Mouse (Mus musculus): Measurements from ENCODE around the gene Mlkl. TPM values are rescaled to one million over a fixed set of nuclear protein-coding genes. Genes with fewer than 3 reads are reported as not detected.

The Mlkl gene
- 0.06 TPM in 1 of 2 replicates, not detected in the other for polyA plus RNA-seq (2012)

GRCm38 (mm10) chr8:111337890-111338347 is at the start of gene Mlkl:
Gene Mlkl (minus strand): TSS chr8:111338177.
- peaks cover 52% of the 10 kb centered on the region for H3K27me3 ChIP-seq (ENCODE audit: control insufficient read depth)
- H3K9me3 ChIP-seq (ENCODE audit: control insufficient read depth, low read length), result no peaks in the 10 kb centered on the region
- peak within 1 kb of the TSS; percentile 66 for H3K4me3 ChIP-seq (replicated peaks)
- H3K4me1 ChIP-seq (ENCODE audit: control insufficient read depth), result peaks cover 12% of the 10 kb centered on the region
- no peaks in the 10 kb centered on the region for H3K36me3 ChIP-seq (ENCODE audit: control insufficient read depth)
- TF ChIP-seq TAL1 (IDR thresholded peaks at IDR 0.05; ENCODE audit: low read length) (no peak), GATA1 (IDR thresholded peaks at IDR 0.05; ENCODE audit: low read length) (no peak)

GRCm38 (mm10) chr8:111385915-111386314 is 47.9 kb upstream of the Mlkl start:
- peaks cover 20% of the 10 kb centered on the region for H3K27me3 ChIP-seq (ENCODE audit: control insufficient read depth)
- no peaks in the 10 kb centered on the region for H3K36me3 ChIP-seq (ENCODE audit: control insufficient read depth)
- H3K4me3 ChIP-seq (replicated peaks), result no peak overlapping the region
- no peaks in the 10 kb centered on the region for H3K4me1 ChIP-seq (ENCODE audit: control insufficient read depth)
- no peaks in the 10 kb centered on the region for H3K9me3 ChIP-seq (ENCODE audit: control insufficient read depth, low read length)
- TF ChIP-seq GATA1 (IDR thresholded peaks at IDR 0.05; ENCODE audit: low read length) (no peak), TAL1 (IDR thresholded peaks at IDR 0.05; ENCODE audit: low read length) (no peak)

GRCm38 (mm10) chr8:111384628-111385027 is 46.7 kb upstream of the Mlkl start:
- no peaks in the 10 kb centered on the region for H3K36me3 ChIP-seq (ENCODE audit: control insufficient read depth)
- H3K4me3 ChIP-seq (replicated peaks), result no peak overlapping the region
- H3K4me1 ChIP-seq (ENCODE audit: control insufficient read depth), result no peaks in the 10 kb centered on the region
- H3K27me3 ChIP-seq (ENCODE audit: control insufficient read depth), result peaks cover 23% of the 10 kb centered on the region
- TF ChIP-seq GATA1 (IDR thresholded peaks at IDR 0.05; ENCODE audit: low read length) (no peak), TAL1 (IDR thresholded peaks at IDR 0.05; ENCODE audit: low read length) (no peak)
- no peaks in the 10 kb centered on the region for H3K9me3 ChIP-seq (ENCODE audit: control insufficient read depth, low read length)

- Histone ChIP-seq H3K36me3 (ENCODE audit: control insufficient read depth) (no peaks in the 10 kb centered on the region), H3K4me3 (replicated peaks) (no peak overlapping the region), H3K27me3 (ENCODE audit: control insufficient read depth) (peaks cover 2% of the 10 kb centered on the region), H3K9me3 (ENCODE audit: control insufficient read depth, low read length) (no peaks in the 10 kb centered on the region), H3K4me1 (ENCODE audit: control insufficient read depth) (no peaks in the 10 kb centered on the region)
- TF ChIP-seq GATA1 (IDR thresholded peaks at IDR 0.05; ENCODE audit: low read length), result no peak
- TF ChIP-seq TAL1 (IDR thresholded peaks at IDR 0.05; ENCODE audit: low read length), result no peak
Measured at GRCm38 (mm10) chr8:111375192-111375591, 37.2 kb upstream of the Mlkl start.

- H3K4me3 ChIP-seq (replicated peaks), result no peak overlapping the region
- no peaks in the 10 kb centered on the region for H3K4me1 ChIP-seq (ENCODE audit: control insufficient read depth)
- no peaks in the 10 kb centered on the region for H3K9me3 ChIP-seq (ENCODE audit: control insufficient read depth, low read length)
- H3K36me3 ChIP-seq (ENCODE audit: control insufficient read depth), result no peaks in the 10 kb centered on the region
- no peak for TF ChIP-seq GATA1 (IDR thresholded peaks at IDR 0.05; ENCODE audit: low read length)
- no peak for TF ChIP-seq TAL1 (IDR thresholded peaks at IDR 0.05; ENCODE audit: low read length)
- peaks cover 5% of the 10 kb centered on the region for H3K27me3 ChIP-seq (ENCODE audit: control insufficient read depth)
Measured at GRCm38 (mm10) chr8:111369711-111370110, 31.7 kb upstream of the Mlkl start.

GRCm38 (mm10) chr8:111367350-111367749 is 29.4 kb upstream of the Mlkl start:
- Histone ChIP-seq H3K4me3 (replicated peaks) (no peak overlapping the region), H3K36me3 (ENCODE audit: control insufficient read depth) (no peaks in the 10 kb centered on the region), H3K4me1 (ENCODE audit: control insufficient read depth) (no peaks in the 10 kb centered on the region), H3K9me3 (ENCODE audit: control insufficient read depth, low read length) (no peaks in the 10 kb centered on the region), H3K27me3 (ENCODE audit: control insufficient read depth) (peaks cover 5% of the 10 kb centered on the region)
- TF ChIP-seq GATA1 (IDR thresholded peaks at IDR 0.05; ENCODE audit: low read length) (no peak), TAL1 (IDR thresholded peaks at IDR 0.05; ENCODE audit: low read length) (no peak)

GRCm38 (mm10) chr8:111366610-111367234 is 28.7 kb upstream of the Mlkl start:
- Histone ChIP-seq H3K4me1 (ENCODE audit: control insufficient read depth) (no peaks in the 10 kb centered on the region), H3K36me3 (ENCODE audit: control insufficient read depth) (no peaks in the 10 kb centered on the region), H3K4me3 (replicated peaks) (no peak overlapping the region), H3K27me3 (ENCODE audit: control insufficient read depth) (peaks cover 5% of the 10 kb centered on the region), H3K9me3 (ENCODE audit: control insufficient read depth, low read length) (no peaks in the 10 kb centered on the region)
- no peak for TF ChIP-seq TAL1 (IDR thresholded peaks at IDR 0.05; ENCODE audit: low read length)

GRCm38 (mm10) chr8:111363489-111363888 is 25.5 kb upstream of the Mlkl start:
- no peaks in the 10 kb centered on the region for H3K4me1 ChIP-seq (ENCODE audit: control insufficient read depth)
- H3K27me3 ChIP-seq (ENCODE audit: control insufficient read depth), result peaks cover 5% of the 10 kb centered on the region
- TF ChIP-seq TAL1 (IDR thresholded peaks at IDR 0.05; ENCODE audit: low read length), result no peak
- no peak for TF ChIP-seq GATA1 (IDR thresholded peaks at IDR 0.05; ENCODE audit: low read length)
- H3K4me3 ChIP-seq (replicated peaks), result no peak overlapping the region
- no peaks in the 10 kb centered on the region for H3K36me3 ChIP-seq (ENCODE audit: control insufficient read depth)
- peaks cover 3% of the 10 kb centered on the region; the same call in 1 of the 2 replicates for H3K9me3 ChIP-seq (ENCODE audit: control insufficient read depth, low read length)

- no peaks in the 10 kb centered on the region; the same call in 1 of the 2 replicates for H3K27me3 ChIP-seq (ENCODE audit: control insufficient read depth)
Measured at GRCm38 (mm10) chr8:111360579-111361209, 22.7 kb upstream of the Mlkl start.

More at GRCm38 (mm10) chr8:111360579-111361209, 22.7 kb upstream of the Mlkl start:
- Histone ChIP-seq H3K4me3 (replicated peaks) (no peak overlapping the region), H3K9me3 (ENCODE audit: control insufficient read depth, low read length) (peaks cover 3% of the 10 kb centered on the region; the same call in 1 of the 2 replicates), H3K36me3 (ENCODE audit: control insufficient read depth) (no peaks in the 10 kb centered on the region), H3K4me1 (ENCODE audit: control insufficient read depth) (no peaks in the 10 kb centered on the region)
- TF ChIP-seq GATA1 (IDR thresholded peaks at IDR 0.05; ENCODE audit: low read length) (no peak), TAL1 (IDR thresholded peaks at IDR 0.05; ENCODE audit: low read length) (no peak)
